In genomic region chr17:31456723-31457567, GRCm38 (mm10) we compare ENCODE assay signal across 9 mouse cellular contexts.
A peak's percentile ranks its signal among the peaks of the same experiment; 100 is the strongest.
DNase-seq lines count a peak whose midpoint lies in the region; ATAC-seq and TF ChIP-seq lines count a peak whose summit lies in the region.
"Had no signal": no experiment of that assay in that cellular context is flagged by ENCODE, and none has a peak within 500 bp of the region (broad histone marks: within the 10 kb centered on the region; RNA-seq: fewer than 3 reads in every experiment).

No protein-coding gene starts in this region.

- H3K9me3 ChIP-seq in liver, embryonic 12.5 days (replicated peaks): no peaks in the 10 kb centered on the region

- ATAC-seq in frontal cortex, adult (ENCODE audit: low TSS enrichment): peak; percentile 90
- ATAC-seq in liver, embryonic 12.5 days: no peak

- peak overlapping the region; percentile 74 for H3K27ac ChIP-seq in layer of hippocampus, adult 2 months
- no peak overlapping the region for H3K27ac ChIP-seq in liver, embryonic 12.5 days
- H3K27ac ChIP-seq: macrophage had no signal

- no peaks in the 10 kb centered on the region for H3K4me1 ChIP-seq in liver, embryonic 12.5 days

- H3K27me3 ChIP-seq in liver, embryonic 12.5 days (replicated peaks): no peaks in the 10 kb centered on the region

- DNase-seq in frontal cortex, postnatal 25 days (ENCODE audit: low spot score in 2 of 2): no peak
- peak; percentile 53 for DNase-seq in 416B (ENCODE audit: low read depth)
- peak; percentile 50 to 73 for DNase-seq in cerebellum, postnatal 14 days
- peak; percentile 38 to 43 for DNase-seq in layer of hippocampus, adult 2 months (ENCODE audit: low spot score in 2 of 2)
- DNase-seq in lung, postnatal 36 days: peak; percentile 88
- no peak for DNase-seq in testis, postnatal 14 days (ENCODE audit: low spot score)

- no peak overlapping the region for H3K4me2 ChIP-seq in liver, embryonic 12.5 days

- WGBS in liver, embryonic 12.5 days (ENCODE audit: insufficient replicate concordance): 53% methylated on average over 18 of the region's 18 CpGs

- H3K9ac ChIP-seq in liver, embryonic 12.5 days: no peak overlapping the region

- no peak for TF ChIP-seq CTCF in layer of hippocampus, adult 2 months (conservative IDR thresholded peaks at IDR 0.05)

- H3K36me3 ChIP-seq in liver, embryonic 12.5 days: 0 out of 2 replicates have a peak, but pooled peaks cover 2% of the 10 kb centered on the region

- no peak overlapping the region for H3K4me3 ChIP-seq in layer of hippocampus, adult 2 months
- no peak overlapping the region for H3K4me3 ChIP-seq in liver, embryonic 12.5 days

Comparison
In these comparisons a context has a peak if more than half of its experiments do, and no peak if none do; other contexts are left out.
1. DNase-seq: peak in 416B (single experiment), cerebellum, postnatal 14 days (2 of 2), layer of hippocampus, adult 2 months (2 of 2) and lung, postnatal 36 days (single experiment); none in frontal cortex, postnatal 25 days (0 of 2) and testis, postnatal 14 days (single experiment).